Mouse (Mus musculus): ENCODE data around the gene Rnf208. TPM values are rescaled to one million over a fixed set of nuclear protein-coding genes. Genes with fewer than 3 reads are reported as not detected.

Gene Rnf208
- polyA plus RNA-seq, 1 experiment: 8.1 TPM

DNA sequence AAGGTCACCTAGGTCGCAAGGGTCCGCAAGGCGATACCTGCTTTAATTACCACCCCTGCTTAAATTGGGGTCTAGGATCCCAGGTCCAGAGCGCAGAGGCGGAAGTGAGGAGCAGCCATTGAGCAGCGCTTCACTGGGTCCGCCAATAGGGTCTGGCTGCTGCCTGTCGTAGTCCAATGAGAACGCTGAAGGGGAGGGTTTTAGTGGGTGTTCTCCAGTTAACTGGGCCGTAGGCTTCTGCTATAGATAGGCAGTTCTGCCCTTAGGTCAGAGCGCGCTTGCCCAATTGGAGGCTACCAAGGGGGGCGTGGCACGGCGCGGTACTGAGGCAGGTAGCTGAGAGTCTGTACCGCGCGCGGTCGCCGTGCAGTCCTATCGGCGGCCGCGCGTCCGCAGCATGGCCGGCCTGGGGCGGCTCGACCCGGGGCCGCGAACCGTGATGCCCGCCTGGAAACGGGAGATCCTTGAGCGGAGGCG is 20.3 kb downstream of the Rnf208 start, which contains the start of gene Tprn:
Gene Tprn, plus strand, starts transcription at position 328 of the 477 bp plus-strand sequence.
- no peaks in the 10 kb centered on the region; the same call in 1 of the 2 replicates for H3K36me3 ChIP-seq (ENCODE audit: control insufficient read depth, insufficient read depth, low read length)
- H3K27me3 ChIP-seq (ENCODE audit: control insufficient read depth, insufficient read depth, low read length): no peaks in the 10 kb centered on the region
- H3K27ac ChIP-seq (ENCODE audit: control insufficient read depth, insufficient read depth, low read depth, low read length): peak within 1 kb of the TSS; percentile 83
- H3K4me1 ChIP-seq (ENCODE audit: control insufficient read depth, insufficient read depth, low read length): peaks cover 24% of the 10 kb centered on the region
- peak within 1 kb of the TSS; percentile 91 for H3K4me3 ChIP-seq (ENCODE audit: control insufficient read depth, low read depth, low read length)
- TF ChIP-seq CTCF (IDR thresholded peaks at IDR 0.05; ENCODE audit: control insufficient read depth, insufficient read depth, insufficient replicate concordance, low read depth, low read length): no peak
- TF ChIP-seq POLR2A (IDR thresholded peaks at IDR 0.05; ENCODE audit: control insufficient read depth, low read depth, low read length): peak; percentile 72; the same call in 1 of the 2 replicates

DNA sequence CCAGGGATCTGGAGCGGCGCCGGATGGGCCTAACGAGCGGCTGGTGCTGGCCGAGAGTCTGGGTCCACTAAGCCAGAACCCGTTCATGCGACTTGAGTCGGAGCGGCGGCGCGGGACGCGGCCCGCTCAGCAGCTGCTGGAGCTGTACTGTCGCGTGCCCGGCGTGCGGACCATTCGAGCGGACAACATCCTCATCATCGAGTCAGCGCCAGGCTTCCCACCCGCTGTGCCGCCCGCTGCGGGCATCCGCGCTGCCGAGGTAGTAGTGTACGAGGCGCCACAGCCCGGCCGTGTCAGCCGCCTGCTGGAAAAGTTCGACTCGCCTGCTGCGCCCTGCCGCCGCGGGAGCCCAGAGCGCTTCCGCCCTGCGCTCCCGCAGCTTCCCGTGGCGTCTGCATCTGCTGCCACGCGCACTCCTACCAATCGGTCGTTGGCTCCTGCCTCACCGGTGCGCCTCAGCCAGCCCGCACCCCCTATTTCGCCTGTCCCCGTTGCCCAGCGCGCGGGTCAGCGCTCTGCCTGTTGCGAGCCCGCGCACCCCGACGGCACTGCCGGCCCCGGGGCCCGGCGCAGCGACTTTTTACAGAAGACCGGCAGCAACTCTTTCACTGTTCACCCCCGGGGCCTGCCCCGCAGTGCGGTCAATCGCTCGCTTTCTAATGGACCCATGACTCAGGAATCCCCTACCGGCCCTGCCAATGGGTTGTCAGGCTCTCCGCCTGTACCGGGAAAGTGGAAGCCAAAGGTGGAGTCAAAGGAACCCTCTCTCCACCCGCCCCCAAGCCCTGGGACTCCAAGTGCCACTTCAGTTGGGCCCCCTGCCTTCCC is 21.0 kb downstream of the Rnf208 start:
- Histone ChIP-seq H3K36me3 (ENCODE audit: control insufficient read depth, insufficient read depth, low read length) (no peaks in the 10 kb centered on the region; the same call in 1 of the 2 replicates), H3K4me1 (ENCODE audit: control insufficient read depth, insufficient read depth, low read length) (peaks cover 24% of the 10 kb centered on the region), H3K27ac (ENCODE audit: control insufficient read depth, insufficient read depth, low read depth, low read length) (peak overlapping the region; percentile 51), H3K27me3 (ENCODE audit: control insufficient read depth, insufficient read depth, low read length) (no peaks in the 10 kb centered on the region), H3K4me3 (ENCODE audit: control insufficient read depth, low read depth, low read length) (peak overlapping the region; percentile 91)
- TF ChIP-seq CTCF (IDR thresholded peaks at IDR 0.05; ENCODE audit: control insufficient read depth, insufficient read depth, insufficient replicate concordance, low read depth, low read length) (no peak), POLR2A (IDR thresholded peaks at IDR 0.05; ENCODE audit: control insufficient read depth, low read depth, low read length) (no peak; the same call in 1 of the 2 replicates)

- Histone ChIP-seq H3K4me3 (ENCODE audit: control insufficient read depth, low read depth, low read length) (peak overlapping the region; percentile 91), H3K27ac (ENCODE audit: control insufficient read depth, insufficient read depth, low read depth, low read length) (peak overlapping the region; percentile 51), H3K27me3 (ENCODE audit: control insufficient read depth, insufficient read depth, low read length) (no peaks in the 10 kb centered on the region), H3K4me1 (ENCODE audit: control insufficient read depth, insufficient read depth, low read length) (peaks cover 24% of the 10 kb centered on the region), H3K36me3 (ENCODE audit: control insufficient read depth, insufficient read depth, low read length) (no peaks in the 10 kb centered on the region; the same call in 1 of the 2 replicates)
- TF ChIP-seq CTCF (IDR thresholded peaks at IDR 0.05; ENCODE audit: control insufficient read depth, insufficient read depth, insufficient replicate concordance, low read depth, low read length) (no peak), POLR2A (IDR thresholded peaks at IDR 0.05; ENCODE audit: control insufficient read depth, low read depth, low read length) (no peak)
Observed at GRCm38 (mm10) chr2:25263623-25264285, 21.7 kb downstream of the Rnf208 start.

DNA sequence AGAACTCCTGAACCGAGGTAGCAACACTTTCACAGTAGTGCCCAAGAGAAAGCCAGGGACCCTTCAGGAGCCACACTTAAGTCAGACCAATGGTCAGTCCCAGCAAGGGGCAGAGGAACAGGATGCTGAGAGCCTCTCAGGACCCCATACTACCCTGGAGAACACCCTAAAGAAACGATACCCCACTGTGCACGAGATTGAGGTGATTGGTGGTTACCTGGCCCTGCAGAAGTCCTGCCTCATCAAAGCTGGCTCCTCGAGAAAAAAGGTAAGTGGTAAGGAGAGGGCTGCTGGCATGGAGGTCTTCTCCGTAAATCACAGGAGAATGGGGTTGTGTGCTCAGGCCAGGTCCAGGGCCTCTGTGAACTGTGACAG is 22.2 kb downstream of the Rnf208 start:
- Histone ChIP-seq H3K27me3 (ENCODE audit: control insufficient read depth, insufficient read depth, low read length) (no peaks in the 10 kb centered on the region), H3K36me3 (ENCODE audit: control insufficient read depth, insufficient read depth, low read length) (no peaks in the 10 kb centered on the region; the same call in 1 of the 2 replicates), H3K27ac (ENCODE audit: control insufficient read depth, insufficient read depth, low read depth, low read length) (peak overlapping the region; percentile 41; the same call in 1 of the 2 replicates), H3K4me3 (ENCODE audit: control insufficient read depth, low read depth, low read length) (peak overlapping the region; percentile 91), H3K4me1 (ENCODE audit: control insufficient read depth, insufficient read depth, low read length) (peaks cover 24% of the 10 kb centered on the region)
- TF ChIP-seq CTCF (IDR thresholded peaks at IDR 0.05; ENCODE audit: control insufficient read depth, insufficient read depth, insufficient replicate concordance, low read depth, low read length) (no peak), POLR2A (IDR thresholded peaks at IDR 0.05; ENCODE audit: control insufficient read depth, low read depth, low read length) (no peak)

DNA sequence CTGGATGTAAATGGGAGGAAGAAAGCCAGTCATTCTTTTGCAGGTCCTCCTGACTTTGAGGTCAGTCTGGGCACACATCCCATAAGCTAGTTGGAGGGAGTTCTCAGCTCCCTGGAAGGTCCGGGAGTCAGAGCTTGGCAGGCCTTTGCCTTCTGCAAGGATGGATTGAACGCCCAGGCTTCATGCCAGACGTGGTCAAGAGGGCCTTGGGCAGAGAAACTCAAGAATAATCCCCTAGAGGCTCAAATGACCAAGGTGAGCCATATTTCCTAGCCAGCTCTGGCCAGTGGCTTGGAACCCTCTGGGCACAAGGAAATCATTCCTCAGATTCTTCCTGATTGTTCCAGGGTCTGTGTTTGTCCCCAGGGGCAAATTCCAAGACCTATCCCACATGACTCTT is 22.8 kb downstream of the Rnf208 start:
- Histone ChIP-seq H3K4me3 (ENCODE audit: control insufficient read depth, low read depth, low read length) (peak overlapping the region; percentile 91), H3K36me3 (ENCODE audit: control insufficient read depth, insufficient read depth, low read length) (no peaks in the 10 kb centered on the region; the same call in 1 of the 2 replicates), H3K27me3 (ENCODE audit: control insufficient read depth, insufficient read depth, low read length) (no peaks in the 10 kb centered on the region), H3K4me1 (ENCODE audit: control insufficient read depth, insufficient read depth, low read length) (peaks cover 24% of the 10 kb centered on the region), H3K27ac (ENCODE audit: control insufficient read depth, insufficient read depth, low read depth, low read length) (no peak overlapping the region)
- TF ChIP-seq CTCF (IDR thresholded peaks at IDR 0.05; ENCODE audit: control insufficient read depth, insufficient read depth, insufficient replicate concordance, low read depth, low read length) (no peak), POLR2A (IDR thresholded peaks at IDR 0.05; ENCODE audit: control insufficient read depth, low read depth, low read length) (no peak)

DNA sequence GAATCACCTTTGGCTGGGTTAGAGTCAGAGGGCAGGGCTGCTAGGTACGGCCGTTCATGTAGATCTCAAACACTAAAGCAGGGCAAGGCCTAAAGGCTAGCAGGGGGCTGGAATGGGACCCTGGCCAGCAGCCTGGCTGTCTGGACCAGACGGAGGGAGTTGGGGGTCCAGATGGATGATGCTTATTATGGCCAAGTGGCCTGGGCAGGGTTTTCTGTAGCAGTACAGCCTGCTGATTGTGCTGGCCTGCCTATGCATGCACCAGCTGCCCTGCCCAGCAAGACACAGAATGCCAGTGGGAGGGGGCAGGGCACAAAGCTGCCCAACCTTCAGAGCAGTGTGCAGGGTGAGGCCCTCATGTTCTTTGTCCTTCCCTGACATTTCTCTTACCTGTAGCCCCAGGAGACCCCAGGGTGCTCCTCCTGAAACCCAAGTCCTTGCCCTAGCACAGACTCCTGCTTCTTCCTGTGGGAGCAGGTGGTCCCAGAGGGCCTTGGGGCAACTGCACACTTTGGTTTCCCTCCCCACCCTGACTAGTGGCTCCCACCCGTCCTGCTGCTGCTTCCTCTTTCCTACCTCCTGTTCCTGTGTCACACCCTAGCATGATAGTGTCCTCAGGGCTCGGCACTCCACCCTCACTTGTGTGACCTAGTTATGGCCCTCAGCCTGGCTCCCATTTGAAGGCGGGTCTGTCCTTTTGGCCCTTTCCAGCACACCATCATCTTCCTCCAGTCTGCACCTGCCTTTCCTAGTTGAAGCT is 24.0 kb downstream of the Rnf208 start:
- Histone ChIP-seq H3K4me1 (ENCODE audit: control insufficient read depth, insufficient read depth, low read length) (peaks cover 24% of the 10 kb centered on the region), H3K27me3 (ENCODE audit: control insufficient read depth, insufficient read depth, low read length) (no peaks in the 10 kb centered on the region), H3K27ac (ENCODE audit: control insufficient read depth, insufficient read depth, low read depth, low read length) (no peak overlapping the region), H3K4me3 (ENCODE audit: control insufficient read depth, low read depth, low read length) (peak overlapping the region; percentile 47), H3K36me3 (ENCODE audit: control insufficient read depth, insufficient read depth, low read length) (no peaks in the 10 kb centered on the region; the same call in 1 of the 2 replicates)
- no peak for TF ChIP-seq POLR2A (IDR thresholded peaks at IDR 0.05; ENCODE audit: control insufficient read depth, low read depth, low read length)
- no peak for TF ChIP-seq CTCF (IDR thresholded peaks at IDR 0.05; ENCODE audit: control insufficient read depth, insufficient read depth, insufficient replicate concordance, low read depth, low read length)

Measured in testis, adult 2 months (tissue).